Mouse (Mus musculus): Measurements from ENCODE around the gene Exph5. TPM values are rescaled to one million over a fixed set of nuclear protein-coding genes. Genes with fewer than 3 reads are reported as not detected.

The Exph5 gene
- total RNA-seq, 4 experiments from 2014 or later, result 0.10 to 0.28 (median 0.25) TPM

- DNase-seq, result no peak
Observed at GRCm38 (mm10) chr9:53371339-53371738, 69.9 kb downstream of the Exph5 start.

- DNase-seq, result peak; percentile 50
Observed at GRCm38 (mm10) chr9:53375907-53376306, 74.4 kb downstream of the Exph5 start.

- DNase-seq, result no peak
Observed at GRCm38 (mm10) chr9:53376820-53377219, 75.3 kb downstream of the Exph5 start.

- no peak for DNase-seq
Observed at GRCm38 (mm10) chr9:53377597-53377996, 76.1 kb downstream of the Exph5 start.

GRCm38 (mm10) chr9:53378171-53378570 is 76.7 kb downstream of the Exph5 start:
- no peak for DNase-seq

- DNase-seq, result no peak
Observed at GRCm38 (mm10) chr9:53380595-53380994, 79.1 kb downstream of the Exph5 start.

GRCm38 (mm10) chr9:53381113-53381615 is 79.7 kb downstream of the Exph5 start:
- DNase-seq, result no peak

- peak; percentile 76 for DNase-seq
Observed at GRCm38 (mm10) chr9:53383951-53384866, 82.7 kb downstream of the Exph5 start, which contains the start of gene Kdelc2. Gene Kdelc2 (plus strand): TSS chr9:53384025.

- no peak for DNase-seq
Observed at GRCm38 (mm10) chr9:53384873-53385272, 83.4 kb downstream of the Exph5 start.

- DNase-seq, result no peak
Observed at GRCm38 (mm10) chr9:53387431-53387830, 86.0 kb downstream of the Exph5 start.

- no peak for DNase-seq
Observed at GRCm38 (mm10) chr9:53389109-53389508, 87.6 kb downstream of the Exph5 start.

GRCm38 (mm10) chr9:53390136-53390535 is 88.7 kb downstream of the Exph5 start:
- no peak for DNase-seq

- DNase-seq, result no peak
Observed at GRCm38 (mm10) chr9:53397685-53398387, 96.4 kb downstream of the Exph5 start.

GRCm38 (mm10) chr9:53398388-53398700 is 96.9 kb downstream of the Exph5 start:
- no peak for DNase-seq

GRCm38 (mm10) chr9:53399537-53399936 is 98.1 kb downstream of the Exph5 start:
- DNase-seq, result no peak

GRCm38 (mm10) chr9:53400696-53401095 is 99.2 kb downstream of the Exph5 start:
- DNase-seq, result no peak

GRCm38 (mm10) chr9:53401146-53401545 is 99.7 kb downstream of the Exph5 start:
- DNase-seq, result no peak

GRCm38 (mm10) chr9:53402291-53402711 is 100.8 kb downstream of the Exph5 start, which contains the start of gene 4930550C14Rik:
Gene 4930550C14Rik (plus strand): TSS chr9:53402325.
- peak; percentile 43 for DNase-seq

- DNase-seq, result no peak
Observed at GRCm38 (mm10) chr9:53402991-53403390, 101.5 kb downstream of the Exph5 start.

- DNase-seq, result no peak
Observed at GRCm38 (mm10) chr9:53404050-53404752, 102.7 kb downstream of the Exph5 start.

- peak; percentile 82 for DNase-seq
Observed at GRCm38 (mm10) chr9:53404753-53405722, 103.6 kb downstream of the Exph5 start.

Measured in adrenal gland, adult 8-10 months (tissue).